Mouse (Mus musculus): ENCODE results near the gene Coq9.
A peak's percentile ranks its signal among the peaks of the same experiment; 100 is the strongest.

Coq9 gene

GRCm38 (mm10) chr8:94870474-94871107, 32.5 kb downstream of the Coq9 start:
- DNase-seq (ENCODE audit: low spot score), result no peak

DNA sequence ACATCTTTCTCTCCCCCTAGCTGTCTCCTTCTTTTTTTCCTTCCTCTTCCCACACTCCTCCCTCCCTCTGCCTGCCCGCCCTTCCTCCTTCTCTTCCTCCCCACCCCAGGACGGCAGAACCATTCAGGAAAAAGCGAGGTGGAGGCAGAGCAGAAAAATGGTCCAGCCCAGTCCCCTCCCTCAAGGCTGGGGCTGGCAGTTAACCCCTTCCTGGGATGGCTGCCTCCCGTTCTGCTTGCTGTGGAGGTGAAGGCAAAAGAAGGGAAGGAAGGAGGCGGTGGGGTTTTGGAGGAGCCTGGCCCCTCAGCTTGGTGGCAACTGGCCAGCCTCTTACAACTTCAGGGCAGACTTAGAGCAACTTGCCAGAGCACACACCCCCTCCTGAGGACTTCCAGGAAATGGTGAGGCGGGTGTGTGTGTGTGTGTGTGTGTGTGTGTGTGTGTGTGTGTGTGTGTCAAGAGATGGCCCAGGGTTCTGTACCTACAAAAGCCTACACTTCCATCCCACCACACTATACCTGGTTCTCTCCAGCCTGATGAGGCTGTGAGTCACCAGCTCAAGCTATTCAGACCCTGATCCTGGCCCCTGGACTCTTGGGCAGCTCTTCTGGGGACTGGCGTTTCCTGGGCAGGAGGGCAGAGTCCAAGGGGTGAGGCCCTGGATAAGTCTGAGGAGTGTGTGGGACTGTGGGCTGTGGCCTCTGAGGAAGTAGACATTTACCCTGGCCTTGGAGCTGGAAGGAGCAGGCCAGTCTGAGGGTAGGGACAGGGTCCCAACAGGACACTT, 33.2 kb downstream of the Coq9 start:
- peak; percentile 66 for DNase-seq (ENCODE audit: low spot score)

- no peak for DNase-seq (ENCODE audit: low spot score)
Measured at GRCm38 (mm10) chr8:94872156-94872555, 34.0 kb downstream of the Coq9 start.

- DNase-seq (ENCODE audit: low spot score), result no peak
Measured at GRCm38 (mm10) chr8:94872576-94872975, 34.5 kb downstream of the Coq9 start.

DNA sequence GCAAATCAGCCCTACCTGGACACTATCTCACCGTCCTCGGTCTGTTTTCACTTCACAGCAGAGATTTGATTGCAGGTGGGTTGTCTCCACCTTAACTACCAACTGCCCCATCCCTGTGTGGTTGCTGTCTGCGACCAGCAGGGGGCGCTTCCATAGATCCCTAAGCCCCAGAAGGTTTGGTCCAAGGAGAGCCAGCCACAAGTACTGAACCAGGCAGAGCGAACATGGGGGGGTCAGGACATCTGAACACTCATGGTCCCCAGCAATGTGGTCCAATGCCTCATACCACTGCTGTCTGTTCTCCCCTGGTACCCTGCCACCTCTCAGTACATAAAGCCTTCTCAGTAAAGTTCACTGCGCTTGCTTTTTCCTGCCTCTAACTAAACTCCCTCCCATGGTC, 36.2 kb downstream of the Coq9 start:
- DNase-seq (ENCODE audit: low spot score), result peak; percentile 84

DNA sequence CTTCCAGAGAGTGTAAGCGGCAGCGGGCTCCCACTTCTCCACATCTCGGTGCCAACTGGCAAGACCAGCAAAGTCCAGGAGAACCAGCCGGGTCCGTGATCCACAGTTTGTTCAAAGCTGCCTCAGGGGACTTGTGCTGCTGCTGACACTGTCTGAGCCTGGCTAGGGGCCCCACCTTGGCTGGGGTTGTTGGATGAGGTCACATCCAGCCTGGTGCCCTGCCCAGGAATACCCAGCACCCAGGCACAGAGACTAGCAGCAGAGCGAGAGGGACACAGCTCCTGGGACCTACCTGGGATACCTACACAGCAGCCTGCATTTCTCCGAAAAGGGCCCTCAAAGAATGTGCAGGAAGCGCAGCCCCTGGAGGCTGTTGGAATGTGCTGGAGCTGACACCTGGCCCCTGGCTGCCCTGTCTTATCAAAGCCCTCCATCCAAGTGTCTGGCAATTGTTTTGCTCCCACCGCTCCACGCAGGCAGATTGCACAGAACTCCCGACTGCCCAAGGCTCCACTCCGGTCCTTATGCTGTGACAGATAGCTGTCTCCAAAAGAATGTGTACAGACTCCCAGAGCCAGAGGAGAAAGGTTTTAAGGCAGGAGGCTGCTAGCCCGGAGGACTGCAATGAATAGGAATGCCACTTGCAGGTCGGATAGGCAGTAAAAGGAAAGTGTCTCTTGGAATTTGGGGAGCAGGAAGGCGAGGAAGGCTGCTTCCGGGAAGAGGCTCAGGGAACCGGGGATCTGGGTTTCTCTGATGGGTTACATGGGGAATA, 37.2 kb downstream of the Coq9 start:
- no peak for DNase-seq (ENCODE audit: low spot score)

- no peak for DNase-seq (ENCODE audit: low spot score)
Measured at GRCm38 (mm10) chr8:94875871-94876150, 37.7 kb downstream of the Coq9 start.

DNA sequence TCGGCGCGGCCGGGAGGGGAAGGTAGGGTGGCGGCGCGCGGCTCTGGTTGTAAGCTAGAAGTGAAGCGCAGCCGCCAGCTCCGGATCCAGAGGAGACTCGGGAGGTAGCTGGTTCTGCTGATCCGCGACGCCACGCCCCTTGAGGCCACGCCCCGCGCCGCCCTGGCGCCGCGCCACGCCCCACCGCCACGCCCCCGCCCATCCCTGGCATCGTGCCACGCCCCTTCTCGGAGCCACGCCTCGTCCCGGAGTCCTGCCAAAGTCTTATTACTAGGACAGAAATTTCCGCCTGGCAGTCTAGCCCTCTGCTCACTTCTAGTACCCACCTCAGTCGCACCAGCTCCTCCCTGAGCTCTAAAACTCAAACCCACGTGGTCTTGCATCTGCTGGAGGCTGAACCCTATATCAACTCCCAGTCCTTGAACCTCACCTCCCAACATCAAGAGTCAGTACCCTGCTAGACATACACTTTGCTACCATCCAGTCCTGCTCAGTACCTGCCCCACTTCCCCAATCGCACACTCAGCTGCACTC, 38.1 kb downstream of the Coq9 start, which contains the start of gene Dok4:
Dok4 (minus strand) TSS at position 134 of the 534 bp plus-strand sequence.
- DNase-seq (ENCODE audit: low spot score), result peak; percentile 93

DNA sequence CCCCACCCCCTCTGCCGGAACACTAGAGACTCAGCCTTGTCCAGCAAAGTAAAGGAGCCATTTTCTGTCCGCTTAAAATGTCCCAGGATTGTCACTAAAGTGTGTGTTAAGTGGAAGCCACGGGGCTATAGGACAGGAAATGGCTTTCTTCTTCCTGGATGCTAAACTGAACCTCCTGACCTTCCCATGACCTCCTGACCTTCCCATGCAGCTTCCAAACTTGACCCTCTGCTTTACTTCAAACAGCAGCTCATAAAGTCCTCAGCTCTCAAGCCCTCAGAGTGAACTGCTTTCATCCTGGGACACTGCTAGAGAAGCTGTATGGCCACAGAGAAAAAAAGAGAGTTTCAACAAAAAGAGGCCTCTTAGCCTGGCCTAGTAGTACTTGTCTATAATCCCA, 38.7 kb downstream of the Coq9 start:
- DNase-seq (ENCODE audit: low spot score), result no peak

DNA sequence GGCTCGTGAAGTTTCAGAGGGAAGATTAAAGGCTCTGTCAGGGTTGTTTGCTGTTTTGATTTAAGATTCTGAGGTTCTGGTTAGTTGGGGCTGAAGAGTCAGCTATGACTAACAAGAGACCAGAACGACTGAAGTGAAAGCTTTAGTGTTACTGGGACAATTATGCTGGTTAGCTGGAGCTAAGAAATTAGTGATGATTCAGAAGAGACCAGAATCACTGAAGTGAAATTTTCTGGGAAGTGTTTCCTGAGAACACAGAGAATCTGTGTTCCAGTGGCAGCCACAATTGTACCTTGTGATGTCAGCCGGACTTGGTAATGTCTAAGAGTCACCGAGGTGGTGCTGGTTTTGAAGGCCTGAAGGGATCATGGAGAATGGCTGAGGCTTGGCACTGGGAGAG, 42.6 kb downstream of the Coq9 start:
- DNase-seq (ENCODE audit: low spot score), result no peak

DNA sequence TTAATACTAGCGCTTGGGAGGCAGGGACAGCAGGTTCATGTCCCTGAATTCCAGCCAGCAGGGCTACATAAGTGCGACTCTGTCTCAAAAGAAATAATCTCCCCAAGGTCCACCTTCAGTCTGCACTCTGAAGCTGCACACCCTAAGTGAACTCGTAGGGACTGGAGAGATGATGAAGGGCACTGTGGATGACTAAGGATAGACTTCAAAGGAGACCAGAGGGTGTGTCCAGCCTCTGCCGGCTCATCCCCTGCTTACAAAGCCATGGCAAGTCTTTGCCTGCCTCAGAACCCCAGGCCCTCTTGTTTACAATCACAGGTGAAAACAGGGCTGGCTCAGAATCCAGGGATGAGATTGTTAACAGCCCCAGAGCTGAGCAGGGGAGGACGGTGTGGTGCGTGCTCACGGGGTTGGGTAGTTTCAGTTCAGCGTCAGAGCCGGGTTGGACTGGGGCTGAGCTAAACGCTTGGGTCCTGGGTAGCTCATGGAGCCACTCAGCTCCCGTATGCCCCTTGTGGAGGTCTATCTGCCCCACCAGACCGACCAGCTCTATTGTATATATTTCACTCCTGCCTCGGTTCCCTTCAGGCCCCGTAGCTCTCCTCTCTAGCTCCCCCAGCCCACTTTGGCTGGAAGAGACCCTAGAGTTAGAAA, 50.4 kb downstream of the Coq9 start:
- DNase-seq (ENCODE audit: low spot score), result no peak

DNA sequence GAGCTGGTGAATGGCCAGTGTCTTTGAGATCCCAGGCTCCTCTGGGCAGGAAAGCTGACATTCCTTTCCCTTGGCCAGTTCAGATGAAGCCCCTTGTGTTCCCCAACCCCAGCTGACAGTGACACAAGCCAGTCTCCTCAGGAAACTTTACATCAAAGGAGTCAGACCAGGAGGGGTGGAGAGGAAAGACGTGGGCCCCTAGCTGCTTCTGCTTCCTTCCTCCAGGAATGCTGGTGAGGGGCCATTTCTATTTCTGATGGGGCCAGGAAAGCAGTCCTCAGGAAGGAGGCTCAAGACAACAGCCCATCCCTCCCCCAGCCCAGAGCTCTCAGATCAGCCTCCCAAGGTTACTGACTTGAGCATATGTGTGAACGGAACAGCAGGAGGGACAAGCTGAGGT, 54.8 kb downstream of the Coq9 start:
- DNase-seq (ENCODE audit: low spot score), result no peak

DNA sequence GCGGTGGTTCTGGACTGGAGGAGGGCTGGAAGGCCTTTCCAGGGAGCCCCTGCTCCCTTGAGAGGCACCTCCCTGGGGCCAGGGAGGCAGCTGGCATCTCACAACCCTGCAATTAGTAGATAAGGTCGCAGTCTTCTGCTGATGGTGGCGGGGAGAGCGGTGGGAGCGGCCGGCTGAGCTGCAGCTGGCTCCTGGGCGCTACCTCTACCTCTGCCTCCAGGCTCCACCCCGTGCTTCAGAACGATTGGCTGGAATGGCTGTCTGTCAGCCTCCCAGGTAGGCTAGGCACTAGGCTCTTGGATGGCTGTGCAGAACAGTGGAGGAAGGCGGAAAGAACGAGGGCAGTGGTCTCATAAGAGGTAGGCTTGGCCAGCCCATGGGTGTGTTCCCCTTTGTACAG, 61.1 kb downstream of the Coq9 start:
- DNase-seq (ENCODE audit: low spot score), result no peak

DNA sequence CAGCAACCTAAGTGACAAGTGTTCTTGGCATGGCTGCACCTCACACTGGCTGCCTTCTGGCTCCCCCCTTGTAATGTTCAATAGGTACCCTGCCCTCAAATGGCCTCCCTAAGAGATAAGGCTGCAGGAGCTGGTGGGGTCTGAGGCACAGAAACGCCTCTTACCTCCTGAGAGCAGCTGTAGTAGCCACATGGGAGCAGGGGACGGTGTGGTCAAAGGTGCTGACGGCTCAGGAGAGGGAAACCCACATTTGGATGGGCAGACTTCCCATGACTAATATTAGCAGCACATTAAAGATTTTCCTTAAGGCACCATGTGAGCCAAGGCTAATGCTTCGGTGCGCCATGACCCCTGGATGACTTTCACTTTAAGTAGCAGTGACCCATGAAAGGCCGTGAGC, 62.5 kb downstream of the Coq9 start:
- DNase-seq (ENCODE audit: low spot score), result no peak

DNA sequence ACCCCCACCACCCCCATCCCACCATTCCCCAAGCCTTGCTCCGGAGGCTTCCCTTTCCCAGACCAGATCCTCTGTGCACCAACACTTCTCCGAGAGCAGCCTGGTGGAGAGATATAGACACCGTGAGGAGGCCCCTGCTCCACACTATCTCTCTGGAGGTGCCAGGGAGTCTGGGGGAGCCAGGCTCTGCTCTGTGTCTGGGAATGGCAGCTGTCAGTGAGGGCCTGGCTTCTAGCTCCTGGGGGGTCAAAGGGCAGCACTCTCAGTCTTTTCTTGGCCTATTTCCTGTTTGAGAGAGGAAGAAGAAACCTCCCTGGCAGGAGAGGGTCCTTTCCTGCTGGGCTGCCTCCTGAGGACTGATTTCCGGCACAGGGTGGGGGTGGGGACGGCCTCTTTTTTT, 62.9 kb downstream of the Coq9 start:
- DNase-seq (ENCODE audit: low spot score), result no peak

- no peak for DNase-seq (ENCODE audit: low spot score)
Measured at GRCm38 (mm10) chr8:94903709-94904108, 65.6 kb downstream of the Coq9 start.

Measured in testis, postnatal 10 days (tissue).